15 mouse cellular contexts compared by ENCODE assay signal in genomic region chr7:80455505-80456160, GRCm38 (mm10). TPM values are rescaled to one million over a fixed set of nuclear protein-coding genes. Genes with fewer than 3 reads are reported as not detected.
DNase-seq lines count a peak whose midpoint lies in the region; ATAC-seq and TF ChIP-seq lines count a peak whose summit lies in the region.
"Had no signal": no experiment of that assay in that cellular context is flagged by ENCODE, and none has a peak within 500 bp of the region (broad histone marks: within the 10 kb centered on the region; RNA-seq: fewer than 3 reads in every experiment).

No protein-coding gene starts in this region.

- no peak for ATAC-seq in liver, embryonic 12.5 days
- ATAC-seq in limb, embryonic 15.5 days (ENCODE audit: insufficient number of reproducible peaks, low FRiP score, low TSS enrichment, low read depth), result no peak
- ATAC-seq: forebrain, embryonic 16.5 days; intestine, embryonic 16.5 days had no signal

- H3K9ac ChIP-seq in liver, embryonic 12.5 days, result no peak overlapping the region
- no peak overlapping the region for H3K9ac ChIP-seq in limb, embryonic 15.5 days

- WGBS in liver, embryonic 12.5 days (ENCODE audit: insufficient replicate concordance), result 60% methylated on average over 4 of the region's 4 CpGs
- WGBS in bone marrow, adult 2 months, result 21% methylated on average over 4 of the region's 4 CpGs
- 57% methylated on average over 4 of the region's 4 CpGs for WGBS in limb, embryonic 15.5 days
- WGBS in kidney, adult 2 months, result 88% methylated on average over 4 of the region's 4 CpGs

- TF ChIP-seq CTCF in bone marrow, adult 2 months (IDR thresholded peaks at IDR 0.05; ENCODE audit: control insufficient read depth, insufficient read depth, low read length), result no peak
- TF ChIP-seq CTCF in kidney, adult 2 months (conservative IDR thresholded peaks at IDR 0.05; ENCODE audit: insufficient read depth, insufficient read length, low read depth, low read length), result no peak

- H3K4me2 ChIP-seq in liver, embryonic 12.5 days, result no peak overlapping the region
- H3K4me2 ChIP-seq in limb, embryonic 15.5 days, result no peak overlapping the region

- peaks cover 89% of the 10 kb centered on the region for H3K36me3 ChIP-seq in liver, embryonic 12.5 days
- peaks cover 26% of the 10 kb centered on the region for H3K36me3 ChIP-seq in limb, embryonic 15.5 days
- no peaks in the 10 kb centered on the region for H3K36me3 ChIP-seq in kidney, adult 2 months (ENCODE audit: control insufficient read depth, insufficient read depth, low read length)

- peak overlapping the region; percentile 22; the same call in 1 of the 2 replicates for H3K27ac ChIP-seq in liver, embryonic 12.5 days
- H3K27ac ChIP-seq in bone marrow, adult 2 months (ENCODE audit: control insufficient read depth, insufficient read depth, low read depth, low read length, poor library complexity), result peak overlapping the region; percentile 26
- H3K27ac ChIP-seq in limb, embryonic 15.5 days, result peak overlapping the region; percentile 63; the same call in 1 of the 2 replicates
- no peak overlapping the region for H3K27ac ChIP-seq in kidney, adult 2 months (ENCODE audit: insufficient read depth, low read depth, low read length)
- H3K27ac ChIP-seq: midbrain, embryonic 10.5 days had no signal

- no peak for DNase-seq in liver
- no peak for DNase-seq in ovary, adult 18-20 months (ENCODE audit: low spot score)
- no peak for DNase-seq in urinary bladder, postnatal 25 days (ENCODE audit: low spot score)
- no peak for DNase-seq in kidney, adult 2 months
- DNase-seq: cerebellum, postnatal 10 days; gastrocnemius, postnatal 10 days; heart, postnatal 4 days; kidney, postnatal 14 days; layer of hippocampus, postnatal 36 days had no signal

- H3K9me3 ChIP-seq in liver, embryonic 12.5 days (replicated peaks), result no peaks in the 10 kb centered on the region
- H3K9me3 ChIP-seq in limb, embryonic 15.5 days, result no peaks in the 10 kb centered on the region
- H3K9me3 ChIP-seq: midbrain, embryonic 10.5 days had no signal

- no peaks in the 10 kb centered on the region for H3K27me3 ChIP-seq in liver, embryonic 12.5 days (replicated peaks)
- no peaks in the 10 kb centered on the region for H3K27me3 ChIP-seq in limb, embryonic 15.5 days
- no peaks in the 10 kb centered on the region for H3K27me3 ChIP-seq in kidney, adult 2 months (replicated peaks; ENCODE audit: control insufficient read depth, insufficient read depth, low read length)

- no peak overlapping the region for H3K4me3 ChIP-seq in liver, embryonic 12.5 days
- H3K4me3 ChIP-seq in bone marrow, adult 2 months (replicated peaks; ENCODE audit: control insufficient read depth, low read depth, low read length), result no peak overlapping the region
- H3K4me3 ChIP-seq in limb, embryonic 15.5 days, result no peak overlapping the region
- no peak overlapping the region for H3K4me3 ChIP-seq in kidney, adult 2 months (ENCODE audit: insufficient read depth, low read depth, low read length)
- H3K4me3 ChIP-seq: midbrain, embryonic 10.5 days had no signal

- no peak for TF ChIP-seq POLR2A in bone marrow, adult 2 months (IDR thresholded peaks at IDR 0.05; ENCODE audit: borderline replicate concordance, control insufficient read depth, low read depth, low read length)
- TF ChIP-seq POLR2A in kidney, adult 2 months (IDR thresholded peaks at IDR 0.05; ENCODE audit: low read depth, low read length), result no peak

- peaks cover 13% of the 10 kb centered on the region for H3K4me1 ChIP-seq in liver, embryonic 12.5 days
- peaks cover 15% of the 10 kb centered on the region; the same call in 1 of the 2 replicates for H3K4me1 ChIP-seq in bone marrow, adult 2 months (ENCODE audit: control insufficient read depth, insufficient read depth, low read length)
- peaks cover 27% of the 10 kb centered on the region for H3K4me1 ChIP-seq in limb, embryonic 15.5 days
- no peaks in the 10 kb centered on the region; the same call in 1 of the 2 replicates for H3K4me1 ChIP-seq in kidney, adult 2 months (ENCODE audit: control insufficient read depth, insufficient read depth, low read length)
- H3K4me1 ChIP-seq: midbrain, embryonic 10.5 days had no signal

RNA-seq across cellular contexts. Expression of gene Furin, which starts 50.4 kb away (rescaled TPM):
- 5.6 and 5.9 TPM in 2 replicates for polyA plus RNA-seq in liver, embryonic 12.5 days (2016; fragmentation: Nextera tagmentation; extraction: Ambion mirVana)
- polyA plus RNA-seq in bone marrow, adult 2 months (2011; ENCODE audit: insufficient read depth, insufficient read length, low replicate concordance, missing spikeins), result 22.2 and 31.0 TPM in 2 replicates
- polyA plus RNA-seq in limb, embryonic 15.5 days (2015; fragmentation: Nextera tagmentation; extraction: Ambion mirVana), result 12.8 and 13.7 TPM in 2 replicates
- polyA plus RNA-seq in kidney, adult 2 months (2012; rRNA removed), result 145 and 172 TPM in 2 replicates
